Mouse (Mus musculus): ENCODE results near the gene Dkc1. TPM values are rescaled to one million over a fixed set of nuclear protein-coding genes. Genes with fewer than 3 reads are reported as not detected.

Gene Dkc1
- polyA plus RNA-seq, 1 experiment = 264 TPM

DNA sequence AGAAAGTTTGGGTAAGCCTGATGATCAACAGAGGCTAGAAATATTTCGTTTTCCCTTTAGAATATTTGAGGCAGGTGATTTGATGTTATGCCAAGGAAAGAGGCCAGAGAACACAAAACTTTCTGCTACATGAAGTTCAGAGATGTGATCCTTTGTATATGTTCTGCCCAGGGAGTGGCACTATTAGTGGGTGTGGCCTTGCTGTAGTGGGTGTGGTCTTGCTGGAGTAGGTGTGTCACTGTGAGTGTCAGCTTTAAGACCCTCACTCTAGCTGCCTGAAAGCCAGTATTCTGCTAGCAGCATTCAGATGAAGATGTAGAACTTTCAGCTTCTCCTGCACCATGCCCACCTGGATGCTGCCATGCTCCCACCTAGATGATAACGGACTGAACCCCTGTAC, 54.6 kb downstream of the Dkc1 start:
- no peak overlapping the region for H3K9ac ChIP-seq (ENCODE audit: low read depth, poor library complexity, severe bottlenecking)
- no peak overlapping the region for H3K27ac ChIP-seq (ENCODE audit: insufficient read depth, low read length)
- no peak overlapping the region for H3K4me3 ChIP-seq (ENCODE audit: low read depth, low read length)
- no peaks in the 10 kb centered on the region for H3K4me1 ChIP-seq (ENCODE audit: control insufficient read depth, insufficient read depth, low read length)
- H3K27me3 ChIP-seq (ENCODE audit: control insufficient read depth, insufficient read depth, low read length, poor library complexity, severe bottlenecking) = no peaks in the 10 kb centered on the region
- no peaks in the 10 kb centered on the region for H3K36me3 ChIP-seq (ENCODE audit: control insufficient read depth, insufficient read depth, low read length, poor library complexity, severe bottlenecking)
- TF ChIP-seq CTCF (IDR thresholded peaks at IDR 0.05; ENCODE audit: low read depth, low read length) = no peak
- TF ChIP-seq POLR2A (IDR thresholded peaks at IDR 0.05; ENCODE audit: insufficient read depth, low read length) = no peak
- no peak for TF ChIP-seq EP300 (IDR thresholded peaks at IDR 0.05; ENCODE audit: insufficient read depth, low read depth, low read length)
- H3K9me3 ChIP-seq (replicated peaks; ENCODE audit: control insufficient read depth, insufficient read depth, low read length, poor library complexity, severe bottlenecking) = no peaks in the 10 kb centered on the region

DNA sequence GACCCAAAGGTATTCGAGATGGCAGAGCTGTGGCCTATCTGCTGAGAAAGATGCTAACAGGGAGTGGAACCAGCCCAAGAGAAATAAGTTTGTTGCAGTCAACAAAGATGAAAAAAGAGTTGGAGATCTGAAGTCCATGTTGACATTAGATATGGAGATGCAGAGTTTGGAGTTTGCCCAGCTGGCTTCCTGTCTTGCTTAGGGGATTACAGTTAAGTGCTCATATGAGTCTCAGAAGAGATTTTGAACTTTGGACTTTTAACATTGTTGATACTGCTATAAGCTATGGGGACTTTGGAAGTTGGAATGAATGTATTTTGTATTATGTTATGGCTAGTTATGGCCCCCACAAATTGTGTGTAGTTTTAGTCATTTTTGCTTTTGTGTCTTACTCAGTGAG, 56.6 kb downstream of the Dkc1 start:
- Histone ChIP-seq H3K27me3 (ENCODE audit: control insufficient read depth, insufficient read depth, low read length, poor library complexity, severe bottlenecking) (no peaks in the 10 kb centered on the region), H3K9me3 (replicated peaks; ENCODE audit: control insufficient read depth, insufficient read depth, low read length, poor library complexity, severe bottlenecking) (no peaks in the 10 kb centered on the region), H3K4me1 (ENCODE audit: control insufficient read depth, insufficient read depth, low read length) (no peaks in the 10 kb centered on the region), H3K4me3 (ENCODE audit: low read depth, low read length) (no peak overlapping the region), H3K9ac (ENCODE audit: low read depth, poor library complexity, severe bottlenecking) (no peak overlapping the region), H3K36me3 (ENCODE audit: control insufficient read depth, insufficient read depth, low read length, poor library complexity, severe bottlenecking) (no peaks in the 10 kb centered on the region), H3K27ac (ENCODE audit: insufficient read depth, low read length) (no peak overlapping the region)
- TF ChIP-seq EP300 (IDR thresholded peaks at IDR 0.05; ENCODE audit: insufficient read depth, low read depth, low read length) (no peak), CTCF (IDR thresholded peaks at IDR 0.05; ENCODE audit: low read depth, low read length) (no peak), POLR2A (IDR thresholded peaks at IDR 0.05; ENCODE audit: insufficient read depth, low read length) (no peak)

DNA sequence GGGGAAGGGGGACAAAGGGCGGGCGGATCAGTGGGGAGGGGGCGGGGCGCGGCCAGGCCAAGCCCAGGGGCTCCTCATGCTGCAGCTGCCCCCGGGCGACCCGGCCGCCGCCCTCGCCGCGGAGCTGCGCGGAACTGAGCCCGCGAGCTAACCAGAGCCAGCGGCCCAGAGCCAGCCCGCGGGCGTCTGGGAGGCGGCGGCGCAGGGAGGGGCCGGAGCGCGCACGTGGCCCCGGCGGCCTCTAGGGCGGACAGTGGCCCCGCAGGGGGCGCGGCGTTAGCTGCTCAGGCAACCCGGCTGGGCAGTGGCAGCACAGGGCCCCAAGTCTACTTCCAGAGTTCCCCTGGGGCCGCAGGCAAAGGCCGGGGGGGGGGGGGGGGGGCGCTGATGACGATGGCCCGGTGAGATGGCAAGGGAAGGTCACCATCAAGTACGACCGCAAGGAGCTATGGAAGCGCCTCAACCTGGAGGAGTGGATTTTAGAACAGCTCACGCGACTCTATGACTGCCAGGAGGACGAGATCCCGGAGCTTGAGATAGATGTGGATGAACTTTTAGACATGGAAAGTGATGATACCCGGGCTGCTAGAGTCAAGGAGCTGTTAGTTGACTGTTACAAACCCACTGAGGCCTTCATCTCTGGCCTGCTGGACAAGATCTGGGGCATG, 60.1 kb downstream of the Dkc1 start:
- H3K4me3 ChIP-seq (ENCODE audit: low read depth, low read length) = no peak overlapping the region
- H3K4me1 ChIP-seq (ENCODE audit: control insufficient read depth, insufficient read depth, low read length) = no peaks in the 10 kb centered on the region
- H3K9me3 ChIP-seq (replicated peaks; ENCODE audit: control insufficient read depth, insufficient read depth, low read length, poor library complexity, severe bottlenecking) = no peaks in the 10 kb centered on the region
- H3K27me3 ChIP-seq (ENCODE audit: control insufficient read depth, insufficient read depth, low read length, poor library complexity, severe bottlenecking) = no peaks in the 10 kb centered on the region
- TF ChIP-seq EP300 (IDR thresholded peaks at IDR 0.05; ENCODE audit: insufficient read depth, low read depth, low read length) (no peak), POLR2A (IDR thresholded peaks at IDR 0.05; ENCODE audit: insufficient read depth, low read length) (no peak), CTCF (IDR thresholded peaks at IDR 0.05; ENCODE audit: low read depth, low read length) (no peak)
- H3K9ac ChIP-seq (ENCODE audit: low read depth, poor library complexity, severe bottlenecking) = peak overlapping the region; percentile 52; the same call in 1 of the 2 replicates
- H3K36me3 ChIP-seq (ENCODE audit: control insufficient read depth, insufficient read depth, low read length, poor library complexity, severe bottlenecking) = no peaks in the 10 kb centered on the region
- no peak overlapping the region for H3K27ac ChIP-seq (ENCODE audit: insufficient read depth, low read length)

Other genes starting within 250 kb of the Dkc1 start
- 0.46 and 0.82 TPM in 2 replicates for gene Gab3, start 10.4 kb upstream of the Dkc1 start, polyA plus RNA-seq (2011; ENCODE audit: insufficient read depth, insufficient read length, low read depth, missing spikeins)
- 78.8 and 85.1 TPM in 2 replicates for gene Mpp1, start 35.2 kb downstream of the Dkc1 start, polyA plus RNA-seq (2011; ENCODE audit: insufficient read depth, insufficient read length, low read depth, missing spikeins)
- not detected in 2 replicates for gene Smim9, start 67.9 kb downstream of the Dkc1 start, polyA plus RNA-seq (2011; ENCODE audit: insufficient read depth, insufficient read length, low read depth, missing spikeins)

Measured in ES-Bruce4 (cell line).